Mouse (Mus musculus): Measurements from ENCODE around the gene Decr2. TPM values are rescaled to one million over a fixed set of nuclear protein-coding genes. Genes with fewer than 3 reads are reported as not detected.

Gene Decr2
- polyA plus RNA-seq, 1 experiment = 12.0 TPM

DNA sequence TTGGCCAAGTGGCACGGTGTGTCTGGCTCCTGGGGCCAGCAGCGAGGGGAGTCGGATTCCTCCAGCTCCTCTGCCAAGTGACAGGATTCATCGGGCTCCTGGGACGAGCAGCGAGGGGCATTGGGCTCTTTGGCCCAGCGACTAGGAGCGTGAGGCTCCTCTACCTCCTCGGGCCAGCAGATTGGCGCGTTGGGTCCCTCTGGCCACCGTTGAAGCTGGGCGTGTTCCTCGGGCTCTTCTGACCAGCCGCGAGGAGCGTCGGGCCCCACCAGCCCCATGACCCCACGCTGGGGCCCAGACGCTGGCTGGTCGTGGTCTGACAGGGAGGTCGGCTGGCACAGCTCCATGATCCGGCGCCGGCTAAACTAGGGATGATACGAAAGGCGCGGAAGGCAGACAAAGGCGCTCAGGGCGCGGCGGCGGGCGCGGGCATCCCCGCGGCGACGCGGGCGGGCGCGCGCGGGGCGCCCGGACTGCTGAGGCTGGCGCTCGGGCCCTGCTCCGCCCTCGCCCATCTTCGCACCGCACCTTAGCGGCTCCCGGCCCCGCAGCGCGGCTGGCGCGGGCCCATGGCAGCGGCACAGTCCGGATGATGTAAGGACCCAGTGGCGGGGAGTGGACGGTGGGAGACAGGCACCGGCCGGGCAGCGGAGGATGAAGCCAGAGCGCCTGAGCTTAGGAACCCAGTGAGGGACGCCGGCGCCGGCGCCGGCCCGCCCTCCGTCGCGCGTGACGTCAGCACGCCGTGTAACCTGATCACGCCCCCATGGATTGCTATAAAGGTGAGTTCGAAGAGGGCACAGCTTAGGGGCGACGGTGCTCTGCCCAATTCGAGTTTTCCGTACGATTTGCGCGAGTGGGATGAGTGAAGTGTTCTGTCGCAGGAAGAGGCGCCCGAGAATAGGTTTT, 21.1 kb downstream of the Decr2 start, which contains the start of gene Rab11fip3:
Rab11fip3 (minus strand) TSS at position 725 of the 909 bp plus-strand sequence.
- Histone ChIP-seq H3K27me3 (ENCODE audit: control insufficient read depth, insufficient read depth, low read length) (no peaks in the 10 kb centered on the region), H3K27ac (ENCODE audit: control insufficient read depth, insufficient read depth, low read depth, low read length) (peak within 1 kb of the TSS; percentile 34), H3K4me1 (ENCODE audit: control insufficient read depth, insufficient read depth, low read length) (peaks cover 16% of the 10 kb centered on the region), H3K36me3 (ENCODE audit: control insufficient read depth, insufficient read depth, low read length) (no peaks in the 10 kb centered on the region), H3K4me3 (ENCODE audit: control insufficient read depth, low read depth, low read length) (peak within 1 kb of the TSS; percentile 91)
- TF ChIP-seq POLR2A (IDR thresholded peaks at IDR 0.05; ENCODE audit: control insufficient read depth, low read depth, low read length) (peak; percentile 79), CTCF (IDR thresholded peaks at IDR 0.05; ENCODE audit: control insufficient read depth, insufficient read depth, insufficient replicate concordance, low read depth, low read length) (no peak)

- Histone ChIP-seq H3K27me3 (ENCODE audit: control insufficient read depth, insufficient read depth, low read length) (no peaks in the 10 kb centered on the region), H3K36me3 (ENCODE audit: control insufficient read depth, insufficient read depth, low read length) (no peaks in the 10 kb centered on the region), H3K27ac (ENCODE audit: control insufficient read depth, insufficient read depth, low read depth, low read length) (peak overlapping the region; percentile 34), H3K4me3 (ENCODE audit: control insufficient read depth, low read depth, low read length) (peak overlapping the region; percentile 91), H3K4me1 (ENCODE audit: control insufficient read depth, insufficient read depth, low read length) (peaks cover 16% of the 10 kb centered on the region)
- TF ChIP-seq CTCF (IDR thresholded peaks at IDR 0.05; ENCODE audit: control insufficient read depth, insufficient read depth, insufficient replicate concordance, low read depth, low read length) = no peak
- no peak for TF ChIP-seq POLR2A (IDR thresholded peaks at IDR 0.05; ENCODE audit: control insufficient read depth, low read depth, low read length)
Observed at GRCm38 (mm10) chr17:26068024-26068830, 21.9 kb downstream of the Decr2 start.

GRCm38 (mm10) chr17:26066488-26067020, 23.6 kb downstream of the Decr2 start:
- TF ChIP-seq POLR2A (IDR thresholded peaks at IDR 0.05; ENCODE audit: control insufficient read depth, low read depth, low read length) = no peak
- TF ChIP-seq CTCF (IDR thresholded peaks at IDR 0.05; ENCODE audit: control insufficient read depth, insufficient read depth, insufficient replicate concordance, low read depth, low read length) = no peak
- Histone ChIP-seq H3K27ac (ENCODE audit: control insufficient read depth, insufficient read depth, low read depth, low read length) (no peak overlapping the region), H3K4me3 (ENCODE audit: control insufficient read depth, low read depth, low read length) (peak overlapping the region; percentile 62), H3K27me3 (ENCODE audit: control insufficient read depth, insufficient read depth, low read length) (no peaks in the 10 kb centered on the region), H3K36me3 (ENCODE audit: control insufficient read depth, insufficient read depth, low read length) (no peaks in the 10 kb centered on the region), H3K4me1 (ENCODE audit: control insufficient read depth, insufficient read depth, low read length) (peaks cover 16% of the 10 kb centered on the region)

DNA sequence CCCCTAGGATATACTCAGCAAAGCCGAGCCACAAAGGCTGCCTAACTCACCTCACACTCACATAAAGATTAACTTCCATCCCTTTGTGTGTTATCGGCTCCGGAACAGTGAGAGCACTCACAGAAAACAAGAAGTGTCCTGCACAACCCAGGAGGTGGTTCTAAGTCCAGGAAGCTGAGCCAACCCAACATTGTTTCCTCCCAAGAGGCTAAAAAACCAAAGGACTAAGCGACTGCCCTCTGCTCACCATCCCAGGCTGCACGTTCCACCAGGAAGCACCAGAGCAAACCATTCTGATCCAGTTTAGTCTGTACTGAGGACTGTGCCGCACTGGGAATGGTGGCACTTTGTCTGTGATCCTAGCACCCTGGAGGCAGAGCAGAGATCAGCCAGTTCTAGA, 25.2 kb downstream of the Decr2 start:
- Histone ChIP-seq H3K36me3 (ENCODE audit: control insufficient read depth, insufficient read depth, low read length) (no peaks in the 10 kb centered on the region), H3K27ac (ENCODE audit: control insufficient read depth, insufficient read depth, low read depth, low read length) (no peak overlapping the region), H3K4me3 (ENCODE audit: control insufficient read depth, low read depth, low read length) (no peak overlapping the region), H3K27me3 (ENCODE audit: control insufficient read depth, insufficient read depth, low read length) (no peaks in the 10 kb centered on the region), H3K4me1 (ENCODE audit: control insufficient read depth, insufficient read depth, low read length) (peaks cover 16% of the 10 kb centered on the region)
- TF ChIP-seq POLR2A (IDR thresholded peaks at IDR 0.05; ENCODE audit: control insufficient read depth, low read depth, low read length) = no peak
- TF ChIP-seq CTCF (IDR thresholded peaks at IDR 0.05; ENCODE audit: control insufficient read depth, insufficient read depth, insufficient replicate concordance, low read depth, low read length) = no peak

- H3K27ac ChIP-seq (ENCODE audit: control insufficient read depth, insufficient read depth, low read depth, low read length) = no peak overlapping the region
- no peak overlapping the region for H3K4me3 ChIP-seq (ENCODE audit: control insufficient read depth, low read depth, low read length)
- no peaks in the 10 kb centered on the region for H3K27me3 ChIP-seq (ENCODE audit: control insufficient read depth, insufficient read depth, low read length)
- no peaks in the 10 kb centered on the region for H3K4me1 ChIP-seq (ENCODE audit: control insufficient read depth, insufficient read depth, low read length)
- H3K36me3 ChIP-seq (ENCODE audit: control insufficient read depth, insufficient read depth, low read length) = no peaks in the 10 kb centered on the region; the same call in 1 of the 2 replicates
- no peak for TF ChIP-seq POLR2A (IDR thresholded peaks at IDR 0.05; ENCODE audit: control insufficient read depth, low read depth, low read length)
- TF ChIP-seq CTCF (IDR thresholded peaks at IDR 0.05; ENCODE audit: control insufficient read depth, insufficient read depth, insufficient replicate concordance, low read depth, low read length) = no peak
Observed at GRCm38 (mm10) chr17:26057787-26058567, 32.2 kb downstream of the Decr2 start.

DNA sequence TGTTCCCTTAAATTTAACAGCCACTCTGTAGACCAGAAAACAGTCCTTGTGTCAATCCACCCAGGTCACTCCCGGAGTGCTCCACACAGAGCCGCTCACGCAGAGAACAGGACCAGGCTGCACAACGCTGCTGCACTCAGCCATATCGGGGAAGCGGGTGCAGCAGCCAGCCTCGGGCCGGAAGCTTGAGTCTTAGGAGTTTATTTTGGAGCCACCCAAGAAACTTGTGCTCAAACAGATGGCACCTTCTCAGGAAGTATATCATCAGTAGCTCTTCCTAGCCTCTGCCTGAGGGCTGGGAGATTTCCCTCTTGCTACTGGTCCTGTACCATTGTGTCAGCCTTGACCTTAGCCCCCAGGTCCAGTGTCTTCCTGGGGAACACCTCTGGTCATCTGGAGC, 32.9 kb downstream of the Decr2 start:
- Histone ChIP-seq H3K4me1 (ENCODE audit: control insufficient read depth, insufficient read depth, low read length) (no peaks in the 10 kb centered on the region), H3K4me3 (ENCODE audit: control insufficient read depth, low read depth, low read length) (no peak overlapping the region), H3K36me3 (ENCODE audit: control insufficient read depth, insufficient read depth, low read length) (no peaks in the 10 kb centered on the region; the same call in 1 of the 2 replicates), H3K27me3 (ENCODE audit: control insufficient read depth, insufficient read depth, low read length) (no peaks in the 10 kb centered on the region), H3K27ac (ENCODE audit: control insufficient read depth, insufficient read depth, low read depth, low read length) (no peak overlapping the region)
- TF ChIP-seq CTCF (IDR thresholded peaks at IDR 0.05; ENCODE audit: control insufficient read depth, insufficient read depth, insufficient replicate concordance, low read depth, low read length) (no peak), POLR2A (IDR thresholded peaks at IDR 0.05; ENCODE audit: control insufficient read depth, low read depth, low read length) (no peak)

All from testis, adult 2 months (tissue).